ENCODE assay signal across 27 mouse cellular contexts in genomic region chr3:144971553-144972270, GRCm38 (mm10). TPM values are rescaled to one million over a fixed set of nuclear protein-coding genes. Genes with fewer than 3 reads are reported as not detected.
DNase-seq lines count a peak whose midpoint lies in the region; ATAC-seq and TF ChIP-seq lines count a peak whose summit lies in the region.
"Had no signal": no experiment of that assay in that cellular context is flagged by ENCODE, and none has a peak within 500 bp of the region (broad histone marks: within the 10 kb centered on the region; RNA-seq: fewer than 3 reads in every experiment).

No protein-coding gene starts in this region.

- no peak overlapping the region for H3K9ac ChIP-seq in MEL (ENCODE audit: control insufficient read depth, low read depth, low read length, poor library complexity, severe bottlenecking)
- no peak overlapping the region for H3K9ac ChIP-seq in stomach, embryonic 16.5 days (ENCODE audit: low read length)
- H3K9ac ChIP-seq in hindbrain, embryonic 12.5 days = no peak overlapping the region
- H3K9ac ChIP-seq in kidney, embryonic 16.5 days (replicated peaks; ENCODE audit: low read length) = no peak overlapping the region
- H3K9ac ChIP-seq: forebrain, embryonic 13.5 days; heart, embryonic 15.5 days; liver, postnatal 0 days had no signal

- DNase-seq in embryo, embryonic 10 days (ENCODE audit: low spot score) = peak; percentile 27
- no peak for DNase-seq in embryo, embryonic 11 days
- peak; percentile 29 for DNase-seq in MEL (ENCODE audit: low read depth, low spot score)
- peak; percentile 6 for DNase-seq in embryo, embryonic 9.5 days (ENCODE audit: extremely low spot score)
- DNase-seq: cerebellum, adult 8-10 months; gastrocnemius, postnatal 10 days; heart, adult 18-20 months; heart, postnatal 4 days; kidney, adult 9 months; kidney, postnatal 4 days; layer of hippocampus, adult 9-11 months; liver, postnatal 0 days; lung, postnatal 10 days; midbrain, embryonic 14.5 days; thymus, postnatal 14 days had no signal

- H3K9me3 ChIP-seq in MEL (replicated peaks; ENCODE audit: insufficient read depth, low read length) = no peaks in the 10 kb centered on the region
- H3K9me3 ChIP-seq in stomach, embryonic 16.5 days (replicated peaks; ENCODE audit: control insufficient read depth, low read length) = no peaks in the 10 kb centered on the region
- H3K9me3 ChIP-seq in hindbrain, embryonic 12.5 days (replicated peaks) = no peaks in the 10 kb centered on the region
- H3K9me3 ChIP-seq in kidney, embryonic 16.5 days (ENCODE audit: low read length) = no peaks in the 10 kb centered on the region
- H3K9me3 ChIP-seq: forebrain, embryonic 13.5 days; heart, embryonic 15.5 days; limb, embryonic 10.5 days had no signal

- ATAC-seq in stomach, embryonic 16.5 days (ENCODE audit: insufficient read depth, low FRiP score) = peak; percentile 71
- no peak for ATAC-seq in hindbrain, embryonic 12.5 days (ENCODE audit: low FRiP score)
- ATAC-seq in kidney, embryonic 16.5 days (ENCODE audit: low FRiP score, low TSS enrichment) = no peak
- ATAC-seq in megakaryocyte progenitor cell, adult 5-6 weeks (replicated peaks; ENCODE audit: poor library complexity) = no peak
- ATAC-seq: forebrain, embryonic 13.5 days; liver, postnatal 0 days had no signal

- TF ChIP-seq RAD21 in MEL (IDR thresholded peaks at IDR 0.05; ENCODE audit: low read depth, low read length) = no peak

- TF ChIP-seq POLR2A in MEL (IDR thresholded peaks at IDR 0.05; ENCODE audit: control insufficient read depth in 1 of 2, insufficient read depth in 1 of 2, low read depth in 1 of 2, low read length in 2 of 2, poor library complexity in 1 of 2) = no peak

- H3K27me3 ChIP-seq in MEL (ENCODE audit: control insufficient read depth in 1 of 2, insufficient read depth in 2 of 2, low read length in 2 of 2) = no peaks in the 10 kb centered on the region
- H3K27me3 ChIP-seq in stomach, embryonic 16.5 days (ENCODE audit: control insufficient read depth, insufficient read depth, low read length) = no peaks in the 10 kb centered on the region
- H3K27me3 ChIP-seq in hindbrain, embryonic 12.5 days = no peaks in the 10 kb centered on the region
- H3K27me3 ChIP-seq in kidney, embryonic 16.5 days (ENCODE audit: insufficient read depth, low read length) = no peaks in the 10 kb centered on the region
- H3K27me3 ChIP-seq: forebrain, embryonic 13.5 days; heart, embryonic 15.5 days had no signal

- no peak for TF ChIP-seq EP300 in MEL (IDR thresholded peaks at IDR 0.05; ENCODE audit: low read depth in 1 of 2, low read length in 2 of 2)

- no peaks in the 10 kb centered on the region for H3K36me3 ChIP-seq in MEL (ENCODE audit: control insufficient read depth in 1 of 2, insufficient read depth in 2 of 2, low read length in 2 of 2)
- no peaks in the 10 kb centered on the region for H3K36me3 ChIP-seq in stomach, embryonic 16.5 days (ENCODE audit: control insufficient read depth, insufficient read depth, low read length)
- no peaks in the 10 kb centered on the region for H3K36me3 ChIP-seq in hindbrain, embryonic 12.5 days
- no peaks in the 10 kb centered on the region for H3K36me3 ChIP-seq in kidney, embryonic 16.5 days (ENCODE audit: insufficient read depth, low read length)
- H3K36me3 ChIP-seq: heart, embryonic 15.5 days; limb, embryonic 10.5 days had no signal

- no peak for TF ChIP-seq CTCF in MEL (IDR thresholded peaks at IDR 0.05 in 2 of 3, conservative IDR thresholded peaks at IDR 0.05 in 1 of 3; ENCODE audit: control insufficient read depth in 1 of 3, insufficient read depth in 1 of 3, low read depth in 2 of 3, low read length in 3 of 3, poor library complexity in 1 of 3, severe bottlenecking in 1 of 3)

- 74% methylated on average over 9 of the region's 9 CpGs for WGBS in stomach, embryonic 16.5 days
- 77% methylated on average over 9 of the region's 9 CpGs for WGBS in hindbrain, embryonic 12.5 days
- 78% methylated on average over 9 of the region's 9 CpGs for WGBS in kidney, embryonic 16.5 days

- H3K4me3 ChIP-seq in MEL (ENCODE audit: control insufficient read depth in 1 of 2, insufficient read depth in 1 of 2, low read depth in 2 of 2, low read length in 2 of 2) = no peak overlapping the region
- H3K4me3 ChIP-seq in stomach, embryonic 16.5 days (replicated peaks; ENCODE audit: low read length) = no peak overlapping the region
- H3K4me3 ChIP-seq in hindbrain, embryonic 12.5 days = no peak overlapping the region
- H3K4me3 ChIP-seq in kidney, embryonic 16.5 days (ENCODE audit: low read length) = no peak overlapping the region
- H3K4me3 ChIP-seq: forebrain, embryonic 13.5 days; heart, embryonic 15.5 days; left cerebral cortex, adult 2 months; limb, embryonic 10.5 days had no signal

- H3K27ac ChIP-seq in MEL (ENCODE audit: control insufficient read depth, low read depth, low read length) = no peak overlapping the region
- no peak overlapping the region for H3K27ac ChIP-seq in stomach, embryonic 16.5 days (ENCODE audit: low read length)
- no peak overlapping the region for H3K27ac ChIP-seq in hindbrain, embryonic 12.5 days
- H3K27ac ChIP-seq in kidney, embryonic 16.5 days (ENCODE audit: low read length) = no peak overlapping the region
- H3K27ac ChIP-seq: forebrain, embryonic 13.5 days; heart, embryonic 15.5 days; left cerebral cortex, adult 2 months; limb, embryonic 10.5 days had no signal

- no peak overlapping the region for H3K4me2 ChIP-seq in stomach, embryonic 16.5 days (ENCODE audit: low read depth, low read length)
- no peak overlapping the region for H3K4me2 ChIP-seq in hindbrain, embryonic 12.5 days (replicated peaks)
- no peak overlapping the region for H3K4me2 ChIP-seq in kidney, embryonic 16.5 days (replicated peaks; ENCODE audit: low read depth, low read length)
- H3K4me2 ChIP-seq: forebrain, embryonic 13.5 days; heart, embryonic 15.5 days had no signal

- H3K79me2 ChIP-seq in MEL (ENCODE audit: control insufficient read depth, insufficient read depth, low read length, poor library complexity) = no peaks in the 10 kb centered on the region

- no peaks in the 10 kb centered on the region for H3K4me1 ChIP-seq in MEL (ENCODE audit: control insufficient read depth in 1 of 2, insufficient read depth in 2 of 2, low read length in 2 of 2)
- H3K4me1 ChIP-seq in stomach, embryonic 16.5 days (ENCODE audit: control insufficient read depth, insufficient read depth, low read length) = no peaks in the 10 kb centered on the region
- H3K4me1 ChIP-seq in hindbrain, embryonic 12.5 days = no peaks in the 10 kb centered on the region
- no peaks in the 10 kb centered on the region for H3K4me1 ChIP-seq in kidney, embryonic 16.5 days (ENCODE audit: insufficient read depth, low read length)
- H3K4me1 ChIP-seq: forebrain, embryonic 13.5 days; heart, embryonic 15.5 days; limb, embryonic 10.5 days had no signal

TF ChIP-seq in MEL, 35 proteins besides CTCF, POLR2A, EP300 and RAD21:
- TF ChIP-seq BHLHE40 (IDR thresholded peaks at IDR 0.05; ENCODE audit: borderline replicate concordance, low read depth, low read length) = no peak
- TF ChIP-seq JUND (IDR thresholded peaks at IDR 0.05; ENCODE audit: low read depth, low read length) = no peak
- no peak for TF ChIP-seq RCOR1 (IDR thresholded peaks at IDR 0.05; ENCODE audit: low read depth, low read length)
- TF ChIP-seq SIN3A (IDR thresholded peaks at IDR 0.05; ENCODE audit: low read length) = no peak
- TF ChIP-seq MAX (IDR thresholded peaks at IDR 0.05; ENCODE audit: low read length) = no peak
- no peak for TF ChIP-seq MAZ (IDR thresholded peaks at IDR 0.05; ENCODE audit: low read depth, low read length)
- TF ChIP-seq ZKSCAN1 (IDR thresholded peaks at IDR 0.05; ENCODE audit: low read depth, low read length) = no peak
- no peak for TF ChIP-seq ELF1 (IDR thresholded peaks at IDR 0.05; ENCODE audit: low read depth, low read length)
- TF ChIP-seq TCF12 (IDR thresholded peaks at IDR 0.05; ENCODE audit: low read depth, low read length) = no peak
- TF ChIP-seq POLR2AphosphoS5 (IDR thresholded peaks at IDR 0.05; ENCODE audit: borderline replicate concordance, low read depth, low read length) = no peak
- no peak for TF ChIP-seq ETS1 (IDR thresholded peaks at IDR 0.05; ENCODE audit: low read depth, low read length)
- no peak for TF ChIP-seq CHD1 (IDR thresholded peaks at IDR 0.05; ENCODE audit: low read depth, low read length)
- TF ChIP-seq USF2 (IDR thresholded peaks at IDR 0.05; ENCODE audit: borderline replicate concordance in 1 of 2, insufficient read depth in 1 of 2, low read depth in 1 of 2, low read length in 2 of 2) = no peak
- no peak for TF ChIP-seq NELFE (IDR thresholded peaks at IDR 0.05; ENCODE audit: low read depth, low read length)

RNA-seq across cellular contexts. Expression of gene Clca4a, which starts 3.1 kb away (rescaled TPM):
- not detected in 2 replicates for total RNA-seq in MEL (2012; rRNA removed)
- polyA plus RNA-seq in MEL (2012; ENCODE audit: insufficient read depth in 1 of 2, insufficient read length in 2 of 2, low read depth in 1 of 2, low replicate concordance in 2 of 2, missing spikeins in 1 of 2) = not detected
- 0.07 TPM in 1 of 2 replicates, not detected in the other for polyA plus RNA-seq in stomach, embryonic 16.5 days (2015; fragmentation: Nextera tagmentation; extraction: Ambion mirVana)
- not detected in 2 replicates for polyA plus RNA-seq in hindbrain, embryonic 12.5 days (2016; fragmentation: Nextera tagmentation; extraction: Ambion mirVana)
- polyA plus RNA-seq in kidney, embryonic 16.5 days (2015; fragmentation: Nextera tagmentation; extraction: Ambion mirVana) = not detected in 2 replicates
- not detected in 2 replicates for total RNA-seq in megakaryocyte progenitor cell, adult 5-6 weeks (2015)
- not detected in 2 replicates for total RNA-seq in megakaryocyte progenitor cell, adult 5-6 weeks (2017)
- total RNA-seq: gastrocnemius, postnatal 10 days; heart, adult 18-20 months; heart, postnatal 4 days; left cerebral cortex, adult 2 months; liver, adult 2 months; megakaryocyte, adult 5-6 weeks had no signal
- polyA plus RNA-seq: forebrain, embryonic 13.5 days; frontal cortex, adult 2 months; heart, embryonic 15.5 days; limb, embryonic 10.5 days; liver, adult 2 months; liver, postnatal 0 days; midbrain, embryonic 14.5 days; neural tube, embryonic 14.5 days had no signal

RNA-seq across cellular contexts. Expression of gene Clca4b, which starts 39.4 kb away (rescaled TPM):
- total RNA-seq in MEL (2012; rRNA removed) = not detected in 2 replicates
- under 1 TPM in 1 of 2 experiments, not detected in 1; 0.03 TPM for polyA plus RNA-seq in MEL (2012; ENCODE audit: insufficient read depth in 1 of 2, insufficient read length in 2 of 2, low read depth in 1 of 2, low replicate concordance in 2 of 2, missing spikeins in 1 of 2)
- polyA plus RNA-seq in stomach, embryonic 16.5 days (2015; fragmentation: Nextera tagmentation; extraction: Ambion mirVana) = 5.9 and 6.9 TPM in 2 replicates
- polyA plus RNA-seq in hindbrain, embryonic 12.5 days (2016; fragmentation: Nextera tagmentation; extraction: Ambion mirVana) = not detected in 2 replicates
- not detected in 2 replicates for polyA plus RNA-seq in kidney, embryonic 16.5 days (2015; fragmentation: Nextera tagmentation; extraction: Ambion mirVana)
- total RNA-seq in megakaryocyte progenitor cell, adult 5-6 weeks (2015) = not detected in 2 replicates
- total RNA-seq in megakaryocyte progenitor cell, adult 5-6 weeks (2017) = not detected in 2 replicates
- total RNA-seq: gastrocnemius, postnatal 10 days; heart, adult 18-20 months; heart, postnatal 4 days; left cerebral cortex, adult 2 months; liver, adult 2 months; megakaryocyte, adult 5-6 weeks had no signal
- polyA plus RNA-seq: forebrain, embryonic 13.5 days; frontal cortex, adult 2 months; heart, embryonic 15.5 days; limb, embryonic 10.5 days; liver, adult 2 months; liver, postnatal 0 days; midbrain, embryonic 14.5 days; neural tube, embryonic 14.5 days had no signal
